Mouse (Mus musculus) midbrain, embryonic 16.5 days (tissue): ENCODE measurements at regions not wholly inside any gene's neighbourhood (a gene's known extent, or its start where the extent isn't known, plus 50 kb on each side); places are given as distances from the start of the nearest gene placed in this dataset.
"Not testable (repeated sequence)": the region's sequence is repeated elsewhere in the genome, so short reads cannot be mapped to it uniquely, and the experiment has no call there.

Experiments used
- ATAC-seq: fragments of 200-750 bp; cut with Nextera tagmentation; 2 replicates; pipeline ENCODE4 v1.8.0; 2017; ENCODE audit warnings: moderate TSS enrichment
- H3K27ac ChIP-seq: fragments of 300-500 bp; sonication (generic); 2 replicates; pipeline ENCODE4 v1.5.1; 2014; ENCODE audit warnings: mild to moderate bottlenecking, low read length, mixed read lengths
- H3K27me3 ChIP-seq: fragments of 300-500 bp; sonication (generic); 2 replicates; pipeline ENCODE4 v1.6.1; 2014; ENCODE audit warnings: low read depth, low read length, mixed read lengths; ENCODE audit not compliant: control insufficient read depth, insufficient read depth
- H3K36me3 ChIP-seq: fragments of 300-500 bp; sonication (generic); 2 replicates; pipeline ENCODE4 v1.6.1; 2014; ENCODE audit warnings: mild to moderate bottlenecking, low read length, moderate library complexity, mixed read lengths; ENCODE audit not compliant: control insufficient read depth, insufficient read depth
- H3K4me1 ChIP-seq: fragments of 300-500 bp; sonication (generic); 2 replicates; pipeline ENCODE4 v1.6.1; 2014; ENCODE audit warnings: mild to moderate bottlenecking, low read length, mixed read lengths; ENCODE audit not compliant: control insufficient read depth, insufficient read depth
- H3K4me2 ChIP-seq: fragments of 300-500 bp; sonication (generic); 2 replicates; pipeline ENCODE4 v1.6.1; 2014; ENCODE audit warnings: mild to moderate bottlenecking, low read length, mixed read lengths
- H3K4me3 ChIP-seq: fragments of 300-500 bp; sonication (generic); 2 replicates; pipeline ENCODE4 v1.5.1; 2014; ENCODE audit warnings: low read depth, mild to moderate bottlenecking, low read length, moderate library complexity, mixed read lengths
- H3K9ac ChIP-seq: fragments of 300-500 bp; sonication (generic); 2 replicates; pipeline ENCODE4 v1.6.1; 2014; ENCODE audit warnings: low read depth, low read length, mixed read lengths
- H3K9me3 ChIP-seq: fragments of 300-500 bp; sonication (generic); replicated peaks from 2 replicates; pipeline ENCODE4 v1.6.1; 2014; ENCODE audit warnings: mild to moderate bottlenecking, low read length, mixed read lengths; ENCODE audit not compliant: control insufficient read depth, poor library complexity, severe bottlenecking
- WGBS: fragments of 180-500 bp; shearing (Covaris S2); extraction: QIAGEN DNeasy Blood & Tissue Kit; methylation state at CpG from one replicate; pipeline ENCODE4 v1.1.7; 2014; 5-methylcytosine and 5-hydroxymethylcytosine counted together

- Histone ChIP-seq H3K9me3 (no peaks in the 10 kb centered on the region), H3K4me2 (no peak overlapping the region), H3K4me3 (no peak overlapping the region), H3K27me3 (no peaks in the 10 kb centered on the region), H3K9ac (no peak overlapping the region), H3K36me3 (no peaks in the 10 kb centered on the region), H3K4me1 (no peaks in the 10 kb centered on the region), H3K27ac (no peak overlapping the region)
- ATAC-seq, result no peak
- 45% methylated on average over 2 of the region's 2 CpGs for WGBS
These were observed 198.9 kb upstream of the Gm37988 start for GRCm38 (mm10) chr1:4608824-4609223.

- ATAC-seq, result no peak
- Histone ChIP-seq H3K9me3 (no peaks in the 10 kb centered on the region), H3K4me3 (no peak overlapping the region), H3K4me1 (no peaks in the 10 kb centered on the region), H3K4me2 (no peak overlapping the region), H3K9ac (no peak overlapping the region), H3K27ac (no peak overlapping the region), H3K36me3 (no peaks in the 10 kb centered on the region), H3K27me3 (no peaks in the 10 kb centered on the region)
- WGBS, result 76% methylated on average over 4 of the region's 4 CpGs
These were observed 194.4 kb upstream of the Gm37988 start for GRCm38 (mm10) chr1:4613305-4613704.

- WGBS, result 73% methylated on average over 1 of the region's 1 CpGs
- H3K4me1 ChIP-seq, result no peaks in the 10 kb centered on the region
- no peaks in the 10 kb centered on the region for H3K27me3 ChIP-seq
- no peak overlapping the region for H3K27ac ChIP-seq
- no peak for ATAC-seq
- H3K36me3 ChIP-seq, result no peaks in the 10 kb centered on the region
- H3K9ac ChIP-seq, result no peak overlapping the region
- no peak overlapping the region for H3K4me2 ChIP-seq
- H3K9me3 ChIP-seq, result no peaks in the 10 kb centered on the region
- no peak overlapping the region for H3K4me3 ChIP-seq
These were observed 192.4 kb upstream of the Gm37988 start for GRCm38 (mm10) chr1:4615286-4615685.

DNA sequence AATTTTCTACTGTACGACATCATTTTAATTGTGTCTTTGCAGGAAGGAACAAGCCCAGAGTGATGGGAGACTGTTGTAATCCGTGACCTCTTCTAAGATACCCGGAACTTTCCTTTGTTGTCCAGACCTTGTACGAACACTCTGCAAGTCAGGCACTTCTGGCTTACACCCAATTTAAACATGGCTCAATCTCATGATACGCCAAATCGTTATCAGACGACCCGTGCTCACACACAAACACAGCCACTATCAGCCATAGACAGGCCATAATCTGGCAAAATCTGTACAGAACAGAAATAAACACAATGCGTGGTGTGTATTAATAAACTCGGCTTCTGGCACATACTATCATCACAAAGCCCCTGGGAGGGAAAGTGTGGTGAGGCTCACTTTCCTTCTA lies 190.2 kb upstream of the Gm37988 start:
- no peaks in the 10 kb centered on the region for H3K36me3 ChIP-seq
- no peak overlapping the region for H3K4me2 ChIP-seq
- H3K27ac ChIP-seq, result no peak overlapping the region
- ATAC-seq, result no peak
- 79% methylated on average over 10 of the region's 10 CpGs for WGBS
- H3K27me3 ChIP-seq, result no peaks in the 10 kb centered on the region
- no peak overlapping the region for H3K9ac ChIP-seq
- no peaks in the 10 kb centered on the region for H3K9me3 ChIP-seq
- no peak overlapping the region for H3K4me3 ChIP-seq
- no peaks in the 10 kb centered on the region for H3K4me1 ChIP-seq

DNA sequence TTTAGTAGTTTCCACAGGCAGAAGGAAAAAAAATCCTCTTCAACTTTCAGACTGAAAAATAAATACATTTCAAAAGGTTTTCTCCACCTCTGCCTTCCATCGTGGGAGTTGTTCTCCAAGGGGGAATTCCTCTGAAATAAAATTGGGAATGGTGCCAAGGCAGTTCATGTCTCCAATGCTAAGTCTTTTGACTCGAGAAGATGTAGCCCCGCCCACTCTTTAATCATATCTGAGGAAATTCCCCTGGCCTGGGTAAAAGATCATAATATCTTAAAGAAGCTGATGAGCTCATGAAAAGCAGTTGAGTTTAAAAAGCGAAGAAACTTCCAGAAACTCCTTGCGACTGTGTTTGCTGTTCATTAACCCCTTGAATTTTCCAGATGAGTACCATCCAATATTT lies 185.3 kb upstream of the Gm37988 start:
- Histone ChIP-seq H3K4me2 (no peak overlapping the region), H3K27ac (no peak overlapping the region), H3K9me3 (no peaks in the 10 kb centered on the region), H3K9ac (no peak overlapping the region), H3K27me3 (no peaks in the 10 kb centered on the region), H3K4me1 (no peaks in the 10 kb centered on the region), H3K4me3 (no peak overlapping the region), H3K36me3 (no peaks in the 10 kb centered on the region)
- no peak for ATAC-seq
- WGBS, result 70% methylated on average over 5 of the region's 5 CpGs

DNA sequence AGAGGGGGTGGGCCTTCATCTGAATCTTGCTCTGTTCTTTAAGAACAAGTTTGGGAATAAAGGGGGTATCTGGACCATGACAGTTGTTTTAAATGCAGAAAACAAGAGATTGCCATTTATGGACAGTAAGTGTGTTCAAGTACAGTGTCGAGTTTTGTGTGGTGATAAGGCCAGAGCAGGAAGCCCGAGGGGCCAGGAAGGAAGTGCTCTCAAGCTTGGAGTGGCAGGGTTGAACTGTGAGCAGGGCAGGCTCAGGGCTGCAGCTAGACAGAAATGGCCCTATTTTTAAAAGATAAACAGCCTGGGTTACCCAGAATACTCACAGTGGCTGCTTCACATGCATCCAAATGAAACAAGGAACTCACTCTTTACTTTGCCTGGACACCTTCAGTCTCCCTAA lies 184.4 kb upstream of the Gm37988 start:
- Histone ChIP-seq H3K27me3 (no peaks in the 10 kb centered on the region), H3K9ac (no peak overlapping the region), H3K4me2 (no peak overlapping the region), H3K9me3 (no peaks in the 10 kb centered on the region), H3K27ac (no peak overlapping the region), H3K36me3 (no peaks in the 10 kb centered on the region), H3K4me1 (no peaks in the 10 kb centered on the region), H3K4me3 (no peak overlapping the region)
- no peak for ATAC-seq
- WGBS, result 75% methylated on average over 2 of the region's 2 CpGs

GRCm38 (mm10) chr1:4653937-4654336 lies 153.8 kb upstream of the Gm37988 start:
- Histone ChIP-seq H3K27me3 (no peaks in the 10 kb centered on the region), H3K9me3 (no peaks in the 10 kb centered on the region), H3K4me2 (no peak overlapping the region), H3K9ac (no peak overlapping the region), H3K4me1 (no peaks in the 10 kb centered on the region), H3K36me3 (no peaks in the 10 kb centered on the region), H3K27ac (no peak overlapping the region), H3K4me3 (no peak overlapping the region)
- 63% methylated on average over 7 of the region's 7 CpGs for WGBS
- ATAC-seq, result no peak

DNA sequence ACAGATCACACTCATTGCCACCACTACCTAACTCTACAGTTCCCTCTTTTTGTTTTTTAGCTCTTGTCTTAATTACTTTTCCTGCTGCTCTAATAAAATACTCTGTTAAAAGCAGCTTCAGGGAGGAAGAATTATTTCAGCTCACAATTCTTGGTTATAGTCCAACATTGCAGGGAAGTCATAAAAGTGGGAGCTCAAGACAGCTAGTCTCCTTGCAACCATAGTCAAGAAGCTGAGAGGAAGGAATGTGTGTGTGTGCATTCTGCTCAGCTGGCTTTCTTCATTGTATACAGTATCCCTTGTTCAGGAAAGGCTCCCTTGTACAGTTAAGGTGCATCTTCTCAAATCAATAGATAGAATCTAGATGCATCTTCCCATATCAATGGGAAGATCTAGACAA lies 152.4 kb upstream of the Gm37988 start:
- H3K4me2 ChIP-seq, result no peak overlapping the region
- H3K4me1 ChIP-seq, result no peaks in the 10 kb centered on the region
- H3K9me3 ChIP-seq, result no peaks in the 10 kb centered on the region
- ATAC-seq, result no peak
- H3K27ac ChIP-seq, result no peak overlapping the region
- H3K4me3 ChIP-seq, result no peak overlapping the region
- H3K27me3 ChIP-seq, result no peaks in the 10 kb centered on the region
- no peak overlapping the region for H3K9ac ChIP-seq
- H3K36me3 ChIP-seq, result no peaks in the 10 kb centered on the region

GRCm38 (mm10) chr1:4656883-4657282 lies 150.8 kb upstream of the Gm37988 start:
- no peak overlapping the region for H3K27ac ChIP-seq
- no peaks in the 10 kb centered on the region for H3K9me3 ChIP-seq
- H3K36me3 ChIP-seq, result no peaks in the 10 kb centered on the region
- H3K27me3 ChIP-seq, result no peaks in the 10 kb centered on the region
- ATAC-seq, result no peak
- no peak overlapping the region for H3K9ac ChIP-seq
- no peak overlapping the region for H3K4me2 ChIP-seq
- 32% methylated on average over 5 of the region's 5 CpGs for WGBS
- no peak overlapping the region for H3K4me3 ChIP-seq
- no peaks in the 10 kb centered on the region for H3K4me1 ChIP-seq

DNA sequence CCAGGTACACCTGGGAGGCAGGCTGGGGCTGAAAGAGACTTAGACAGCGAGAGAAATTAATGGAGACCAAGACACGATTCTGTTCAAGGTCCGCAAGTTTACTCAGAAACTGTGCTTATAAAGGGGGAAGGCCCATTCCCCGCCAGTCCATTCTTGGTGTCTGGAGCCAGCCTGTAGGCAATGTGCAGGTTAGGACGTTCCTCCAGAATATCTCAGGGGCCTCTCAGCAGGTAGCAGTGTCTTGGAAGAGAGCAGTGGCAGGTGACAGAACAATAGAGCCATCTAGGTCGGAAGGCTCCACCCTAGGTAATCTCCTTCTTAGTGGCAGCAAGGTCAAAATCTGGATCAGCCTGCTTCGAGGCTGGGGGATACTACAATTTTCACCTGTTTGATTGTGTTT lies 147.6 kb upstream of the Gm37988 start:
- not testable (repeated sequence) for H3K4me3 ChIP-seq, H3K36me3 ChIP-seq, H3K27me3 ChIP-seq, H3K27ac ChIP-seq, H3K4me2 ChIP-seq, H3K9me3 ChIP-seq, ATAC-seq, H3K4me1 ChIP-seq, H3K9ac ChIP-seq
- 79% methylated on average over 7 of the region's 7 CpGs for WGBS
